Mouse (Mus musculus) cerebellum, adult 9-10 months (tissue): ENCODE data around the gene Zc3h18.

Experiments
- DNase-seq: peaks from one replicate; pipeline ENCODE4 v3.0.0; 2022

Zc3h18 gene

GRCm38 (mm10) chr8:122347811-122348552, 28.4 kb upstream of the Zc3h18 start:
- peak; percentile 93 for DNase-seq

DNA sequence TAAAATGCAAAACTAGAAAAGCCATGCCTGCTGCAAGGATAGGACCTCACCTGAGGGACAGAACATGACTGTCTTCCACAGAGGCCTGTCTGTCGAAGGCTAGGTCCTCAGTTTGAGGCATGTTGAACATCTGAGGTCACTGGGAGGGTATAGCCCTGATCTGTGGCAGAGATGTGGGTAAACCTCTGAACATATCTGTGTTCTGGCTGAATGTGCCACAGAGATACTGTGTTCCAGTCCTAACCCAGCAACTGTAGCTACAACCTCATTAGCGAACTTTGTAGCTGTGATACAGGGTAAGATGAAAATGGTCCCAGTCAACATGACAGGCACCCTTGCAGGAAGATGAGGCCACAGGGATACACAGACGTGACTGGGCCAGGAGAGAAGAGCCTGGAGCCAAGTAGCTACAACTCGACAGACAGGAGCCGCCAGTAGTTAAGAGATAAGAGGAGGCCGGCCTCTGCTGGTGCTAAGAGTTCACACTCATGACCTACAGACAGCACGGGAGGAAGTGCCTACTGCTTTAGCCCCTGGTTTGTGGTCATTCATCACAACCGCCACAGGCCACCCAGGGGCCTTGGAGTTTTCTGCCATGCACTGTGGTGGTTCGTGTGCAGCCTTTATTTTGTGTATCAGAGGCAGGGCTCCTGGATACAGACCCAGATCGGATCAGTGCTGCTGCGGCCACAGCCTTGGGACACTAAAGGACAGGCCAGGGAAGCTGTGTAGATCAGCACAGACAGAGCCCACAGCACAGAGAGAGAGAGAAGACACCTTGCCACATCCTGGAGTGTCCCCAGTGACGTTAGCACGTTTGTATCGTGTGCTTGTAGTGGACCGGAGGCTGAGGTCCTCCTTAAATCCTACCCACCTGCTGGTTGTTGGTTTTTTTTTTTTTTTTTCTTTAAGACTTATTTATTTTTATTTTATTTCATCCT, 26.8 kb upstream of the Zc3h18 start:
- no peak for DNase-seq

GRCm38 (mm10) chr8:122350309-122351089, 25.9 kb upstream of the Zc3h18 start:
- no peak for DNase-seq

- no peak for DNase-seq
Observed at GRCm38 (mm10) chr8:122354157-122354556, 22.3 kb upstream of the Zc3h18 start.

DNA sequence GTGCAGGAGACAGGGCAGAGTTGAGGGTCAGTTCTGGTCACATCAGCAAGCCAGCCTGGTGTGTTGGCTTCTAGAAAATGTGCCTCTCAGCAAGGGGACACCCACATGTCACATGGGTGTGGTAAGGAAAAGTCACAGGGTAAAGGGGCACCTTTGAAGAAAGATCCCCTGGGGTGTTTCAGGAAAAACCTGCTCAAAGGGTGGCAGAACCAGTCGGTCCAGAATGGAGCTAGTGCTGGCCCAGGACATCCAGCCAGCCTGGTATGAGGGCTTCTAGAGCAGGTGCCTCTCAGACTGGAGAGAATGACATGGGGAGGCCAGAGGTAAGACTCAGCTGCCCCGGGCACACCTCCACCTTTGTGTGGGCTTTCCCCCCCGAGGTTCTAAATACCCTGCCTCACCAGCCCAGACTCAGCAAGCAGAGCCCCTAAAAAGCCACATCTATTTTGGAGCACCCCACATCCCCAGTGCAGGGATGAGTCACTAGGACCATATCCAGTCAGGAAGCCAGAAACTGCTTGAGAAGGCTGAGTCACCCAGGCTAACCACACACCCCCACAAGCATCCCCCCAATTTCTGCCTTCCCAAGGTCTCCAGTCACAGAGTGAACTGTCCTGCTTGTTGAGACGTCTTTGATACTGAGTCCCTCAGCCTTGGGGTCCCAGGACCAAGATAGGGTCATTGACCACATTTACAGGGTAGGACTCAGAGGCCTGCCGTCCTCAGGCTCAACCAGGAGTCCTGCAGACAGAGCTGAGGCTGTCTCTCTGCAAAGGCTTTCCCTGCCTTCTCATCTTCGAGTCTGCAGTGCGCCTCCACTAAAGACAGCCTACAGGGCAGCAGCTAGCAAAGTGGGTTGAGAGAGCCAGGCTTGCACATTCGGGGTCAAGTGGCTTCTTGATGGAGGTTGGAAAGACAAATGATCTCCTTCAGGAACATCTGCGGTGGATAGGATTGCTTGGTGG, 20.5 kb upstream of the Zc3h18 start:
- no peak for DNase-seq

- DNase-seq: no peak
Observed at GRCm38 (mm10) chr8:122357202-122357601, 19.2 kb upstream of the Zc3h18 start.

DNA sequence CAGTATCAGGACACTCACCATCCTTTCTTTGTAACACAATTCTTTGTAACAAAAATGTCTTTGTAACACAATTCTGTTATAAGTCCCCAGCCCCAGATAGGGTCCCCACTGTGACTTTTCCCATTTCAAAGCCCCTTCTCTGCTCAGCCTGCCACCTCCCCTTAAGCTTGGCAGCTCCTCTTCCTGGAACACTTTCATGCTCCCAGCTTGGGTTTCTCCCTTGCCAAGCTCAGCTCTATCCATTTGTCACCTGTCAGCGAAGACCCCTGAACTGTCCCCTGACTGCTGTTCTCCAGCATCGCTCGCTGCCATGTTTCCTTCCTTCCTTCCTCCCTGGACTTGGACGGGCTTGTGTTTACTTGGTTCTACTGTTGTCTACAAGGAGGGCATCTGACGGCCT, 18.8 kb upstream of the Zc3h18 start:
- DNase-seq: no peak

DNA sequence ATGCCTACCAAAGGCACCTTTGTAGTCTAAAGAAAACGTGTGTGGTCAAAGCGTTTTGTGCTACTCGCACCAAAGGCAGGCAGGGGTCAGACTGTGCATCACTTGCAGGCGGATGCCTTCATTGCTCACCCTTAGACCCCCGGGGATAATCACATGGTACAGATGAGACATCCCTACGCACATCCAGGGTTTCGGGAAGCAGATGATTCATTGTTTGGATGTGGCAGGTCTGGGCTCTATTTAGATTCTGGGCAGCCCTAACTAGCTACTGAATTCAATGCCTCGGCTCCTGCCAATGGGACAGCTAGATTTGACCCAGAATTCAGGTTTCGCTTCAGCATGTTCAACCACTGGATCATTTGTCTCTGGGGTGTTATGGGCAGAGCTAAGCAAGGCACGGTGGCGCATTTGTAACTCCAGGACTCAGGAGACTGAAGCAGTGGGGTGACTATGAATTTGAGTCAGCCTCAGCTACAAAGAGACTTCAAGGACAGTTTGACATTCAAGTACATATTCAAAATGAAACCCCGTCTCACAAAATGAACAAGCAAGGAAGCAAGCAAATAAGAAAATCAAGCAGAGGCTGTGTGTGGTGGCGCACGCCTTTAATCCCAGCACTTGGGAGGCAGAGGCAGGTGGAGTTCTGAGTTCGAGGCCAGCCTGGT, 17.2 kb upstream of the Zc3h18 start:
- DNase-seq: no peak

GRCm38 (mm10) chr8:122360696-122361416, 15.6 kb upstream of the Zc3h18 start, which contains the start of gene Trhr2:
Gene Trhr2, minus strand, starts transcription at chr8:122360746.
- no peak for DNase-seq

DNA sequence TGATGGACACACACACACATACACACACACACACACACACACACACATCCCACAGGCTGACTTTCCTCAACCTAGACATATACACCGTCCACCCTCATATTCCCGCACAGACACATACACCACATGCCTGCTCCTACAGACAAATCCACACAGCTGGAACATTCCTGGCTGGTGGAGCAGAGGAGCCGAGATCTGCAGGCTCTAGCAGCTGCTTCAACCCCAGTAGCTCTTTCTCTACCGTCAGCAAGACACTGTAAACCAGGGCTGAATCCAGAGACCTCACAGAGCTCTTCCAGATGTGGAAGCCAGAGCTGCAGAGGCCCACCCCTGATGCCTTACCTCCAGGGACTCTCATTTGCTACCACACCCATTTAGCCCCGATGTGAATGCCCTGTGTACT, 14.1 kb upstream of the Zc3h18 start:
- DNase-seq: no peak

DNA sequence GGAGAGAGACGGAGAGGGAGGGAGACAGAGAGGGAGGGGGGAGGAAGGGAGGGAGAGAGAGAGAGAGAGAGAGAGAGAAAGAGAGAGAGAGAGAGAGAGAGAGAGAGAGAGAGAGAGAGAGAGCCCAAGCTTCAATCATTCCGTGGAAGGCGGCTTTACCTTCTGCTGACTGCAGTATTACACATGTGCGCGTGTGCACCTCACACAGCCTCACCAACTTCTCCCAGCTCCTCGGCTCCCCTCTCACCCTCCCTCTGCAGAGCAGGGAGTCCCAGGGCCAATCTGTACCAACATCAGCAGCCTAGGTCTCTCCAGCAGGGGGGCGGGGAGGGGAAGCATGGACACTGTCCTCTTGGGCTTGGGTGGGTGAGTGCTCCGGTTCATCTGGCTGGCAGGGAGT, 13.4 kb upstream of the Zc3h18 start:
- DNase-seq: no peak

DNA sequence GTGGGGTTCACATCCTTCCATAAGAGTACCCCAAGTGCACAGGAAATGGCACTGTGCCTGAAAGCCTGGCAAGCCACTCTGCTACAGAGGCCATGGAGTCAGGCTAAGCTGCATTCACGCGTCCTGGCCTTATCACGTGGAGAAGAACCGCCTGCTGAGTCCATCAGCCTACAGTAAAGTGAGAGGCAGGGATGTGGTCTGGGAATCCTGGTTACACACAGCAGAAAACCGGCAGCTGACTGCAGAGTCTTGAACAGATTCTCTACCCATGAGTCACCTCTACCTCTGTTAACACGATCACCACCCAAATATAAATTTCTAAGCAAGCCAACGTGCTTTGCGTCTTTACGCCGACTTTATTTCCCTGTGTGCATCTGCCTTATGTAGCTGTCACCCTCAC, 7.9 kb upstream of the Zc3h18 start:
- DNase-seq: no peak

DNA sequence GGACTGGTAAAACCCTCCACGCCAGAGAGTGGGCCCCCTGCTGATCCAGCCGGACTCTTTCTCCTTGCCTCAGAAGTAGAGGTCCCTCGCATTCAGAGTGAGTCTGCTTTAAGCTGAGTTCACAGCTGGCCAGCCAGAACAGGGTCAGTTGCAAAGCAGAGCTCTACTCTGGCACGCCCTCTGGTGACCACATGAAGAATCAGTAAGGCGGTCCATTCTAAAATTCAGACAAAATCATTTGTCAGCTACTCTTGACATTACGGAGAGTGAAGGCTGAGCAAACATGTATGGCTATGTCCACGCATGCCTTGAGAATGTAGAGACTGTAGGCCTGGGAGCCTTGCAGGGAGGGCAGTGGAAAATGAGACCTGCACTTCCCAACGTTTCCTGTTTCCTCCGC, 6.7 kb upstream of the Zc3h18 start:
- peak; percentile 65 for DNase-seq

GRCm38 (mm10) chr8:122371706-122372105, 4.7 kb upstream of the Zc3h18 start:
- no peak for DNase-seq

- DNase-seq: peak; percentile 61
Observed at GRCm38 (mm10) chr8:122375320-122375719, 1.1 kb upstream of the Zc3h18 start.

GRCm38 (mm10) chr8:122375751-122376364, 551 bp upstream of the Zc3h18 start:
- no peak for DNase-seq

- no peak for DNase-seq
Observed at GRCm38 (mm10) chr8:122383039-122383438, 6.6 kb downstream of the Zc3h18 start.

- no peak for DNase-seq
Observed at GRCm38 (mm10) chr8:122389357-122389756, 12.9 kb downstream of the Zc3h18 start.

DNA sequence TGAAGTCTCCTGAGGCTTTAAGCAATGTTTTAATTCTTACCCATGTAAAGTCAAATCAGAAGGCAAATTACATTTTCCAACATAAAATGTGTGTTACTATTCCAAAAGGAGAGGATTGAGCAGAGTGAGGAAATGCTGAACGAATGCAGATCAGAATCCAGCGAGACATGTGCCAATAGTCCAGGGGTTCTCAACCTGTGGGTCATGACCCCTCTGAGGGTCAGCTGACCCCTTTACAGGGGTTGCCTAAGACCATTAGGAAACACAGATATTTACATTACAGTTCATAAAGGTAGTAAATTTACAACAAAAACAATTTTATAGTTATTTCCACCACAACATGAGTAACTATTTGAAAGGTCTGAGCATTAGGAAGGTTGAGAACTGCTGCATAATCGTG, 14.3 kb downstream of the Zc3h18 start:
- DNase-seq: no peak

GRCm38 (mm10) chr8:122393717-122394116, 17.3 kb downstream of the Zc3h18 start:
- DNase-seq: no peak
